Mouse (Mus musculus) adrenal gland, postnatal 4 days (tissue): ENCODE measurements around the gene Prpf40a. TPM values are rescaled to one million over a fixed set of nuclear protein-coding genes. Genes with fewer than 3 reads are reported as not detected.

ENCODE experiments used
- DNase-seq, 2 experiments: peaks; one replicate each; pipeline ENCODE4 v3.0.0; 2021 to 2022; ENCODE audit warnings: low spot score in 2 of 2, mixed read lengths in 2 of 2
- total RNA-seq, 2 experiments: library from RNA; stranded (reverse); gene quantifications; 2 replicates each; pipeline ENCODE4 v1.2.3; 2021

Gene Prpf40a
- total RNA-seq, 2 experiments from 2014 or later = 89.8 to 102 TPM

DNA sequence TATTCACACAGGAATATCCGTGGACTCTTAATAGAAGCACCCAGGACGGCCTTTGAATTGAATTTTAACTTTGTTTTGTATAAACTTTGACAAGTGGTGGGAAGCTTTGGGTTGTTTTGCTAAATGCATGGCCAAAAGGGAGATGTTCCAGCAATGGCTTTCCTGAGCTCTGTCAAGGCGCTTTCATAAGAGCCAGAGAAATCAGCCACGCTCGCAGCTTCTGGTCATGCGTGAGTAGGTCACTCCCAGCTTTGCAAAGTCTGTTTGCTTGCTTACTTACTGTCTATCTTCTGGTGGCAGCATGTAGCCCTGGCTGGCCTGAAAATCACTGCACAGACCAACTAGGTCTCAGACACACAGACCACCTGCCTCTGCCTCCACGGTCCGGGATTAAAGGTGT lies 84.6 kb downstream of the Prpf40a start:
- no peak for DNase-seq

DNA sequence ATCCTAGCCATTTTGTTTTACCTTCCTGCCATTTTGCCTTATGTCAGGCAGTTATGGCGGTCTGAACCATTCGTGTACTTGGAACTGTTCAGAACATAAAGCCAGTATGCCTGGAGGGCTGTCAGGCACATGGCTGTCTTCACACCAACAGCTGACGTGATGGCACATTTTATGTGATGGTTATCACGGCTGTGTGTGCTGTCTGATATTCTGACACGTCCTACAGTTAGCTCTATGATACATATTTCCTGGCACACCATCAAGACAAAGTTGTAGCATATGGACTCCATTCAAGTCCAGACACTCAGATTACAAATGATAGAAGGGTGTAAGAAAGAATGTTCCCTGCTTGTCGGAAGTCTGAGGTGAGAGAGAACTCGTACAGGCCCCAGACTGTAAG lies 85.0 kb downstream of the Prpf40a start:
- no peak for DNase-seq

DNA sequence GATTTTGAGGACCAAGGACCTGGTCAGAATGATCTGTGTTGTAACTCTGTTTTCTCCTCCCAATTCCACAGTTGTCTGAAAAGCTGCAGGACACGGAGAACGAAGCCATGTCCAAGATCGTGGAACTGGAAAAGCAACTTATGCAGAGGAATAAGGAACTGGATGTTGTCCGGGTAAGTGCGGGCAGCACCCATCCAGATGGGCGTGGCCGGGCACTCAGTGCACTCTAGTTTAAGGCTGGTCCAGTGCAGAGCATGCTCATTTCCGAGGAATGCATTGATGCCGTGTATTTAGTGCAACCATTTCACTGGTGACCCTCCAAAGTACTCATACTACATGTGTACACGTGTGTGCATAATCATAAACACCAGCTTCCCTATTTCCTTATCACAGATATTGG lies 85.7 kb downstream of the Prpf40a start:
- DNase-seq = no peak

DNA sequence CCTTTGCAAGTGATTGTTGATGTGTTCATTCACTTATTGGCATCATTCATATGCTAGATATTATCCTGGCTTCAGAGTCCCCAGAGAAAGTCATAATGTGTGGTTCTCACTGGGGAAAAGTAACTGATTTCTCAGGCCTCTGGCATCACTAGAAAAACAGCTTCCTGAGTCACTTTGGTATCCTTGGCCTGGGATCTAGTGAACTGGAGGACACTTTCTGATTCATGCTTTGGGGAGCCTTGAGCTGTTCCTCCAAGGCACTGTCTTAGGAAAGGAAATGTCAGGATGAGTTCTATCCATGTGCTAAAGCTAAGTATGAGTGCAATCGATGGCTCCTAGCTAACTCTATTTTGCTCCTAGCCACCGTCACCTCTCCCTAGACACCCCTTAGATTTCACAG lies 88.2 kb downstream of the Prpf40a start:
- no peak for DNase-seq

DNA sequence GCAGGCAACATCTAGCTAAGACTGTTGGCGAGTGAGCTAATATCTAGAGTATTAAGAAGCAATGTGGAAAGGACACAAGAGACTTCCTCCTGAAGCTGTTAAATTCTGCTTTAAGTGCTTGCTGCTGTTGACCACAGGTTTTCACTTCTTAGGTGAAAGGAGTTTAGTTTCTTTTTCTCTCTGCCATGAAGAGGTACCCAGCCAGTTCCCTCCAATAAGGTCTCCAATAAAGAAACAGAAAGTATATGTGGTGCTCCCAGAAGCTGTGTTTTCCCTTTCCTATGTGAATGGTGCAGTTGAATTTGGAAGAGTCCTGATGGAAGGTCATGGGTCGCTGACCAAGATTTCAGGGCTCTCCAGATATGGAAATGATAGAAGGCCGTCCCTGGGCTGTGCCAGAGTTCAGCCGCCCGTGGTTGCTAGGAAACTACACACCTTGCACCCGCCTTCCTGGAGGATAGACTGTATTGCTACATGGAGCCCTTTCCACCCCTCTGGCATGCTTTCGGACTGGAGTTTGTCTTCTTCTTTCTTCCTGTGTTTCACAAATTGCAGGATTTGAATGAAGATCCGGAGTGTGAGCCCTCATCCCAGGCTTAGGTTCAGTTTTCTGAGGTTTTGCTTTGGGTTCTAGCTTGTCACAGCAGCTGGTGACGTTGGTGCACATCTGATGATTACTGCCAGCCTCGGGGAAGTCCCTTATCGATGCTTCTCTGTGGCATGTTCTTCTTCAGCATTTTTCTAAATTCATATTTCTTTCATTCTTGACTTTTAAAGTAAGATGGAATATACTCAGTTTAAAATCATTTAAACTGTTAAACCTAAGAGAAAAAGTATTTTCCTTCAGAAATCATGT lies 89.0 kb downstream of the Prpf40a start:
- DNase-seq = no peak

DNA sequence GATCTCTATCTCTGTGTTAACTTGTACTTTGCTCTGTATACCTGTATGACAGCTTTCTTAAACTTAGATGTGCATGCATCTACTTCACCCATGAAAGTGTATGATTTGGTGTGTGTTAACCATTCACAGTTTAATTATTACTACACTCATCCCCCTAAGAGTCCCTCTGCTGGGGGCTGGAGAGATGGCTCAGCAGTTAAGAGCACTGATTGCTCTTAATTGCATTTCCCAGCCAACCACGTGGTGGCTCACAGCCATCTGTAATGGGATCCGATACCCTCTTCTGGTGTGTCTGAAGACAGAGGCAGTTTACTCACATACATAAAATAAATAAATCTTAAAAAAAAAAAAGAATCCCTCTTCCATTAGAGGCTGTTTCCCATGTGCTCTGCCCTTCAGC lies 91.0 kb downstream of the Prpf40a start:
- no peak for DNase-seq

DNA sequence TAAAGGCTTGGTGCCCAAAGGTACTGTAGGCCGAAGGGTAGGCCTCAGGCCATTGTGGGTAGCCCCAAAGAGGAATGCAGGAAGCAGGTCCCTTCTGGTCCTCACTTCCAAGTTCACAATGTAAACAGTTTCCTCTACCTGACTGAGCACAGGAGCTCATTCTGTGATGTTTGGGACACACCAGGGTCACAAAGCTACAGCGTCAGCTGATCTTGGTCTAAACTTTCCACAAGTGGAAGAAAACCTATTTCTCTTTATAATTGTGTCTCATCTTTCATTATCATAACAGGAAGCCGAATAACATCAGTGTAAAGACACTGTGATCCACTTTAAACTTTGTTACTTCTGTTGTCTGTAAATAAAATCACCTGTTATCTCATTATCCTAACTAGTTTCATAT lies 95.6 kb downstream of the Prpf40a start:
- DNase-seq = no peak

DNA sequence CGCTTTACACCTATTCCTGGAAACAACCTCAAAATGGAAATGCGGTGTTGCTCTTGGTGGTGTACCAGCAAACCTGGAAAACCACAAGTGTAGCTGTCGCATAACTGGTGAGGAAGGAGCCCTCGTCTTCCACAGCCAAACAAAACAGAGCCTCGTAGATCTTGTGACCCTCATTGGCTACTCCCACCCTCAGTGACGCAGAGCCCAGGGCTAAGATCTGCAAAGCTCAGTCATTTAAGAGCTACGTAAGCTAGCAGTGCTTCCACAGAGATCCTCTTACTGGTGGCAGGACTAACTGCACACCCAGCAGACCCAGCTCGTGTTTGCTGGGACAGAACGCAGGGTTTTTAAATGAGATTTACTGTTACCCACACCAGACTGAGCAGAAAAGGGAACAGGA lies 96.1 kb downstream of the Prpf40a start:
- DNase-seq = no peak

DNA sequence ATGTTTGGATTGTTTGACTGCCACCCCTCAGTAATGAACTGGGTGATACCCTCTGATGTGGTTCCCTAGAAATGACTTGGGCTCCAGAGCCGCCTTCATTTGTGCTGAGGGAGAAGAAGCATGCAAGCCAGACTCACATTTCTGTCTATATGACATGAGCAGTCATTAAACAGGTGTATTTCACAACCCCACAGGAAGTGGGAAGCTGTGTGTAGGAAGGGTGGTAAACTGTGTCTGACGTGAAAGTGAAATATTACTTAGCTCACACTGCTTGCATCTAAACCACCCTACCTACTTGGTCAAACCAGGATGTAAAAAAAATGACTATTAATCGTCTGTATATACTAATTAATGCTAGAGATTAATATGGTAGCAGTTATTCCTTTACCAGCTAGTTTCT lies 102.3 kb downstream of the Prpf40a start:
- no peak for DNase-seq

DNA sequence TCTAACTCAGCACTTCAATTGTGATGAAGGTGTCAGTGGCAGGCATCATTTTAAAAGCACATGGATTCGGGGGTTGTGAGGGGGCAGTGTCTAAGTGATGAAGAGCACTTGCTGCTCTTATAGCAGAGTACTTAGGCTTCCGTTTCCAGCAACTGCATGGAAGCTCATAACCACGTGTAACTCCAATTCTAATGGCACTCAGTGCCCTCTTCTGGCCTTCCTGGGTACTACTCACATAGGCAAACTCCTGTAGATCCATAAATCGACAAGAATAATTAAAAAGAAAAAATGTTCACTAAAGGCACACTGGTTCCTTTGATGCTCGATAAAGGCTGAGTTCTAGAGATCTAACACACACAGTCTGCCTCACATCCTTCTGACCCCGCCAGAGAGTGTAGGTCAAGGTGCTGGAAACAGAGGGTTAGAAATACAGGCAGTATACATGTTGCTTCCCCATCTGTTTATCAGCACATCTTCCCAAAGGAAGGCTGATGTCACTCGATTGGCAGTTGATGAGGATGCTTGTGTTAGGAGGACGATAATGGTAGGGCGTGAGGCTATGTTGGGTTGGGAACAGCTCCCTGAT lies 105.4 kb downstream of the Prpf40a start:
- peak in 1 of 2 experiments; percentile 22 for DNase-seq

Other genes with a start within 250 kb of the Prpf40a start
- gene Arl6ip6, start 442 bp upstream of the Prpf40a start, total RNA-seq = 10 to 100 TPM; 37.0 to 39.6 TPM